Mouse (Mus musculus) thymus, adult 2 months (tissue): ENCODE data around the gene Clec9a.

Source experiments
- CTCF ChIP-seq: fragments of 200-500 bp; IDR thresholded peaks from 2 replicates; pipeline ENCODE4 v1.5.1; 2012; ENCODE audit warnings: mild to moderate bottlenecking, control low read depth, low read length, moderate library complexity, borderline replicate concordance; ENCODE audit not compliant: control insufficient read depth, poor library complexity, insufficient read depth; ENCODE audit errors: extremely low read depth
- POLR2A ChIP-seq: fragments of 200-500 bp; IDR thresholded peaks from 2 replicates; pipeline ENCODE4 v1.6.1; 2012; ENCODE audit warnings: mild to moderate bottlenecking, low read length, control low read depth, moderate library complexity; ENCODE audit not compliant: control insufficient read depth, poor library complexity, insufficient read depth; ENCODE audit errors: extremely low read depth

GRCm38 (mm10) chr6:129436025-129436424 lies 27.4 kb downstream of the Clec9a start:
- no peak for TF ChIP-seq POLR2A
- no peak for TF ChIP-seq CTCF
